Mouse (Mus musculus): ENCODE measurements at regions not wholly inside any gene's neighbourhood (a gene's known extent, or its start where the extent isn't known, plus 50 kb on each side); places are given as distances from the start of the nearest gene placed in this dataset.

GRCm38 (mm10) chr10:126815730-126816129, 85.4 kb downstream of the Atp23 start:
- in situ Hi-C loops (cut with MboI, MseI) = no loop called here

GRCm38 (mm10) chr10:126814968-126815367, 86.2 kb downstream of the Atp23 start:
- in situ Hi-C loops (cut with MboI, MseI) = no loop called here

DNA sequence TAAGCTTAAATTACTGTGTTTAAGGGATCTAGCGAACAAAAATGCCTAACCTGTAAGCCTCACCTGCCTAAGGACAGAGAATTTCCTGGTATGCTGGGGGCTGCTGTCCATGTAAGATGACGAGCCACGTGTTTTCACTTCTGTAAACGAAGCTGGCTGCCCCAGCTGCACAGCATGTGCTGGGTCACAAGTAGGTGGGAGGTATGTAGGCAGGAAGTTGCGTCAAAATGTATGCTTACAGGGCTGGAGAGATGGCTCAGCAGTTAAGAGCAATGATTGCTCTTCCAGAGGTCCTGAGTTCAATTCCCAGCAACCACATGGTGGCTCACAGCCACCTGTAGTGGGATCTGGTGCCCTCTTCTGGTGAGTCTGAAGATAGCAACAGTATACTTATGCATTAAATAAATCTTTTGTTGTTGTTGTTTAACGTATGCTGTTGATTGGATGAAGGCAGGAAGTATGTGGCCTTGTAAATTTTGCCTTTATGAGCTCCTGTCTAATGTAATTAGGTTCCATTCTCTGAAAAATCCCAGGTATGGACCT, 88.0 kb downstream of the Atp23 start:
- in situ Hi-C loops (cut with MboI, MseI) = no loop called here

GRCm38 (mm10) chr10:126812243-126812755, 88.9 kb downstream of the Atp23 start:
- in situ Hi-C loops (cut with MboI, MseI) = no loop called here

GRCm38 (mm10) chr10:126810346-126811095, 90.6 kb downstream of the Atp23 start:
- in situ Hi-C loops (cut with MboI, MseI) = no loop called here

DNA sequence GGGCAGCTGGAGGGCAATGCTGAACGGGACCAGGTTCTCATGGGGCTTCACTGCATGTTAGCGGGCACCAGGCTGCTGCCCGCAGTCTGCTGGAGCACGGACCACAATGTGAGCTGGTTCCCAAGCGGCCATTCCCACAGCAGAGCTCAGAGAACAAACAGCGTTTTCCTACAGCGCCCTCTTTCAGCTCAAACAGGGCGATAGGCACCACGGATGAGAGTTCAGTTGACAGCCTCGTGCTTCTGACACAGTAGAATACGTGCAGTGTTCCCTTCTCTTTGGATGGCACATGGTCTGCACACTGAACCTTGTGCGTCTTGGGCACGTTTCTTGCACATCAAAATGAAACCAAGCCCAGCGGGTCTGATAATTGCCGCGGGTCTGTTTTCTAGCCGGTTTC, 91.6 kb downstream of the Atp23 start:
- in situ Hi-C loops (cut with MboI, MseI) = no loop called here

GRCm38 (mm10) chr10:126806881-126807280, 94.3 kb downstream of the Atp23 start:
- in situ Hi-C loops (cut with MboI, MseI) = no loop called here

GRCm38 (mm10) chr10:126802732-126803131, 98.4 kb downstream of the Atp23 start:
- in situ Hi-C loops (cut with MboI, MseI) = no loop called here

GRCm38 (mm10) chr10:126799393-126799792, 101.8 kb downstream of the Atp23 start:
- in situ Hi-C loops (cut with MboI, MseI) = no loop called here

- in situ Hi-C loops (cut with MboI, MseI) = no loop called here
Measured at GRCm38 (mm10) chr10:126793136-126793535, 108.0 kb downstream of the Atp23 start.

- in situ Hi-C loops (cut with MboI, MseI) = no loop called here
Measured at GRCm38 (mm10) chr10:126792371-126792835, 108.8 kb downstream of the Atp23 start.

DNA sequence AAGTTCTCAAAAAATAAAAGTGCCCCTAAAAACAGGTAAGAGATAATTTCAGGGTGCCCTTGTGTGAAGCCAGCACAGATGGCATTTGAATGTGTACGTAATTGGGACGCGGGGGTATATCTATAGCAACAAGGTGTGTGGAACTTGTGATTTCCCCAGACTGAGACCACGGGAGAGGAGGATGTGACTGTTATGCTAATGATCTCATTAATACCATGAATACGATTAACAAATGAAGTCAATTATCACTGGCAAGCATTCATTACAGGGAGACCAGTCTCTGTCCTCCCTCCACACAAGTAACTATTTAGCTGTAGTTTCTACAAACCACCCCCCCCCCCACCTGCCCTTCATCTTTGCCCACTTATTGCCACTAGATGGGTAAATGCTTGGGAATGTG, 112.9 kb downstream of the Atp23 start:
- in situ Hi-C loops (cut with MboI, MseI) = no loop called here

- in situ Hi-C loops (cut with MboI, MseI) = no loop called here
Measured at GRCm38 (mm10) chr10:126783161-126783560, 118.0 kb downstream of the Atp23 start.

DNA sequence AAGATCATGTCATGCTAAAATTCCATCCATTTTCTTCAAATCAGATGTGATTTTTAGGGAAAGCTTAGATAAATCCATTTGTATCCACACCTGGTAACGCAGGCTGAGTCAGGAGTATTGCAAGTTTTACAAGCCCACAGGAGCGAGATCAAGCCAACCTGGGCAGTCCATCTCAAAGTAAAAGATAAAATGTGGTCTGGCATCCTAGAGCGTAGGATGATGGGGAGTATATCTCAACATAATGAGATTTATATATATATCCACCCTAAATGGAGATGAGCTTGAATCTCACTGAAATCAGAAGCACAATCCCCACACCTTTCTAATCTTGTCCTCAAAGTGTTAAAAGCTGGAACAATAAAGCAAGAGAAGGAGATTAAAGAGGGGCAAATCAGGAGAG, 124.6 kb downstream of the Atp23 start:
- in situ Hi-C loops (cut with MboI, MseI) = no loop called here

DNA sequence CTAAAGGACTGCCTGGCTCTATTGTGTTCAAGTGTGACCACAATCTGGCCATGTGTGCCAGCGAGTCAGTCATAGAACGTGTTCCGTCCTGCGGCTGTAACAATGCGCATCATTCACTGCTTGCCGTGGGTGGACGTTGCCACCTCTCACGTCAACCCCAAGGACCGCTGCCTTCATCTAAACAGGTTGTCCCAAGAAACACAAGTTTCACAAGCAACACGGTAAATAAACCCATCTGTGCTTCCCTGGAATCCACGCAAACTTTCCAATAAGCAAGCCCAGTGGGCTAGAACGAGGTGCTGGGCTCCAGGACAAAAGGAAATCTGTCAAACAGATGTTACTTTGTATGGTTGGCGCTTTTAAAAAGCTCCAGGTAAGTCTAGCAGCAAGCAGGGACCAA, 125.2 kb downstream of the Atp23 start:
- in situ Hi-C loops (cut with MboI, MseI) = no loop called here

GRCm38 (mm10) chr10:126770446-126771020, 130.6 kb downstream of the Atp23 start:
- in situ Hi-C loops (cut with MboI, MseI) = no loop called here

DNA sequence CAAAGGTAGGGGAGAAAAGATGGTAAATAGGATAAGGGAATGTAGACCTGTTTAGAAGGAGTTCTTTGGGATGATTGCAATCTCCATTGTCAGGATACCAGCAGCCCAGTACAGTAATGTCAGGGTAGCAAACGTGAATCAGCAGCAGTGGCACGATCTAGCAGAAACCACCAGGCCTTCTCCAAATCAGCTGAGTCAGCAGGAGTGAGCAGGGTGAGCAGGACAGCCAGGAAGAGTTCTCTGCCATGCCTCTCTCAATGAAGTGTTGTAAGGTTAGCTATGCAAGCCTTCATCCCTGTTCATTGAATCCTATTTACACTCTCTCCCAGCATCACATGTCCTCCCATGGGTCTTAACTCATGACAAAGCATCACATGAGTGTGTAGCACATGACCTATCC, 135.5 kb downstream of the Atp23 start:
- in situ Hi-C loops (cut with MboI, MseI) = no loop called here

- in situ Hi-C loops (cut with MboI, MseI) = no loop called here
Measured at GRCm38 (mm10) chr10:126764740-126765139, 136.4 kb downstream of the Atp23 start.

- in situ Hi-C loops (cut with MboI, MseI) = no loop called here
Measured at GRCm38 (mm10) chr10:126763976-126764375, 137.2 kb downstream of the Atp23 start.

- in situ Hi-C loops (cut with MboI, MseI) = no loop called here
Measured at GRCm38 (mm10) chr10:126758682-126759081, 142.5 kb downstream of the Atp23 start.

- in situ Hi-C loops (cut with MboI, MseI) = no loop called here
Measured at GRCm38 (mm10) chr10:126753201-126753600, 148.0 kb downstream of the Atp23 start.

GRCm38 (mm10) chr10:126752699-126753098, 148.5 kb downstream of the Atp23 start:
- in situ Hi-C loops (cut with MboI, MseI) = no loop called here
